Mouse (Mus musculus) kidney, adult 8-10 months (tissue): Measurements from ENCODE around the gene Anapc13.
A peak's percentile ranks its signal among the peaks of the same experiment; 100 is the strongest.

Experiments used
- DNase-seq, 2 experiments: peaks; one replicate each; pipeline ENCODE4 v3.0.0; 2022

Gene Anapc13

GRCm38 (mm10) chr9:102625983-102626838 is at the start of gene Anapc13, which contains the start of gene Cep63:
Gene Anapc13 (plus strand): TSS chr9:102626296.
Gene Cep63 (minus strand): TSS chr9:102626534.
- DNase-seq: peak; percentile 97

GRCm38 (mm10) chr9:102577480-102577879 is 48.6 kb upstream of the Anapc13 start:
- peak; percentile 9 to 11 for DNase-seq

GRCm38 (mm10) chr9:102581921-102582469 is 44.1 kb upstream of the Anapc13 start:
- no peak for DNase-seq

GRCm38 (mm10) chr9:102587347-102587746 is 38.7 kb upstream of the Anapc13 start:
- no peak for DNase-seq

GRCm38 (mm10) chr9:102594667-102595393 is 31.3 kb upstream of the Anapc13 start:
- peak in 1 of 2 experiments; percentile 25 for DNase-seq

GRCm38 (mm10) chr9:102595662-102596436 is 30.2 kb upstream of the Anapc13 start:
- peak in 1 of 2 experiments; percentile 18 for DNase-seq

- peak; percentile 69 to 70 for DNase-seq
Observed at GRCm38 (mm10) chr9:102601187-102601586, 24.9 kb upstream of the Anapc13 start.

- no peak for DNase-seq
Observed at GRCm38 (mm10) chr9:102601666-102602065, 24.4 kb upstream of the Anapc13 start.

- no peak for DNase-seq
Observed at GRCm38 (mm10) chr9:102605162-102605561, 20.9 kb upstream of the Anapc13 start.

GRCm38 (mm10) chr9:102607471-102607870 is 18.6 kb upstream of the Anapc13 start:
- DNase-seq: no peak

- no peak for DNase-seq
Observed at GRCm38 (mm10) chr9:102609221-102609620, 16.9 kb upstream of the Anapc13 start.

GRCm38 (mm10) chr9:102615071-102615470 is 11.0 kb upstream of the Anapc13 start:
- no peak for DNase-seq

GRCm38 (mm10) chr9:102616267-102616666 is 9.8 kb upstream of the Anapc13 start:
- DNase-seq: no peak

- no peak for DNase-seq
Observed at GRCm38 (mm10) chr9:102621385-102621784, 4.7 kb upstream of the Anapc13 start.

GRCm38 (mm10) chr9:102622192-102622857 is 3.8 kb upstream of the Anapc13 start:
- DNase-seq: peak in 1 of 2 experiments; percentile 52

GRCm38 (mm10) chr9:102622876-102623275 is 3.2 kb upstream of the Anapc13 start:
- DNase-seq: no peak

GRCm38 (mm10) chr9:102623581-102623980 is 2.5 kb upstream of the Anapc13 start:
- no peak for DNase-seq

GRCm38 (mm10) chr9:102625401-102625982 is 604 bp upstream of the Anapc13 start:
- peak in 1 of 2 experiments; percentile 38 for DNase-seq

- DNase-seq: no peak
Observed at GRCm38 (mm10) chr9:102626839-102627225, 736 bp downstream of the Anapc13 start.

- DNase-seq: peak; percentile 59 to 63
Observed at GRCm38 (mm10) chr9:102627442-102627841, 1.3 kb downstream of the Anapc13 start.

- no peak for DNase-seq
Observed at GRCm38 (mm10) chr9:102629052-102629451, 3.0 kb downstream of the Anapc13 start.
